Mouse (Mus musculus) spleen, postnatal 4 days (tissue): ENCODE measurements around the gene Pnkd.
"Not testable (repeated sequence)": the region's sequence is repeated elsewhere in the genome, so short reads cannot be mapped to it uniquely, and the experiment has no call there.

Source experiments
- DNase-seq, 2 experiments: peaks; one replicate each; pipeline ENCODE4 v3.0.0; 2022; ENCODE audit warnings: low spot score in 2 of 2

Pnkd gene

GRCm38 (mm10) chr1:74329899-74330431, 45.2 kb downstream of the Pnkd start:
- DNase-seq = no peak

GRCm38 (mm10) chr1:74331046-74331681, 46.4 kb downstream of the Pnkd start:
- no peak for DNase-seq

GRCm38 (mm10) chr1:74332241-74332763, 47.6 kb downstream of the Pnkd start:
- peak; percentile 93 to 95 for DNase-seq

- no peak for DNase-seq
Measured at GRCm38 (mm10) chr1:74332930-74333329, 48.2 kb downstream of the Pnkd start.

GRCm38 (mm10) chr1:74334607-74335006, 49.9 kb downstream of the Pnkd start:
- no peak for DNase-seq

- no peak for DNase-seq
Measured at GRCm38 (mm10) chr1:74335033-74335432, 50.3 kb downstream of the Pnkd start.

- no peak for DNase-seq
Measured at GRCm38 (mm10) chr1:74335436-74336170, 50.9 kb downstream of the Pnkd start.

GRCm38 (mm10) chr1:74337241-74337771, 52.6 kb downstream of the Pnkd start:
- DNase-seq = no peak

GRCm38 (mm10) chr1:74338013-74338412, 53.3 kb downstream of the Pnkd start:
- DNase-seq = no peak

GRCm38 (mm10) chr1:74338626-74339025, 53.9 kb downstream of the Pnkd start:
- DNase-seq = no peak

GRCm38 (mm10) chr1:74339917-74340316, 55.2 kb downstream of the Pnkd start:
- no peak for DNase-seq

GRCm38 (mm10) chr1:74340361-74340764, 55.6 kb downstream of the Pnkd start:
- no peak for DNase-seq

GRCm38 (mm10) chr1:74340992-74341391, 56.3 kb downstream of the Pnkd start:
- DNase-seq = not testable (repeated sequence)

- no peak for DNase-seq
Measured at GRCm38 (mm10) chr1:74341898-74342297, 57.2 kb downstream of the Pnkd start.

- DNase-seq = no peak
Measured at GRCm38 (mm10) chr1:74342308-74342707, 57.6 kb downstream of the Pnkd start.

GRCm38 (mm10) chr1:74343161-74343560, 58.4 kb downstream of the Pnkd start:
- no peak for DNase-seq

- DNase-seq = no peak
Measured at GRCm38 (mm10) chr1:74344163-74344916, 59.6 kb downstream of the Pnkd start.

- no peak for DNase-seq
Measured at GRCm38 (mm10) chr1:74351185-74351769, 66.5 kb downstream of the Pnkd start.

GRCm38 (mm10) chr1:74352532-74353096, 67.9 kb downstream of the Pnkd start:
- no peak for DNase-seq

- DNase-seq = no peak
Measured at GRCm38 (mm10) chr1:74353453-74354229, 68.9 kb downstream of the Pnkd start.
